Mouse (Mus musculus) neutrophil, adult 83 days (primary cell): ENCODE results near the gene Eef1akmt1. TPM values are rescaled to one million over a fixed set of nuclear protein-coding genes. Genes with fewer than 3 reads are reported as not detected.

Experiments
- total RNA-seq, 2 experiments: library from RNA; stranded (reverse); gene quantifications; one replicate each; pipeline ENCODE4 v1.2.4; 2023

Eef1akmt1 gene
- 10 to 100 TPM; 10.5 to 14.5 TPM for total RNA-seq

DNA sequence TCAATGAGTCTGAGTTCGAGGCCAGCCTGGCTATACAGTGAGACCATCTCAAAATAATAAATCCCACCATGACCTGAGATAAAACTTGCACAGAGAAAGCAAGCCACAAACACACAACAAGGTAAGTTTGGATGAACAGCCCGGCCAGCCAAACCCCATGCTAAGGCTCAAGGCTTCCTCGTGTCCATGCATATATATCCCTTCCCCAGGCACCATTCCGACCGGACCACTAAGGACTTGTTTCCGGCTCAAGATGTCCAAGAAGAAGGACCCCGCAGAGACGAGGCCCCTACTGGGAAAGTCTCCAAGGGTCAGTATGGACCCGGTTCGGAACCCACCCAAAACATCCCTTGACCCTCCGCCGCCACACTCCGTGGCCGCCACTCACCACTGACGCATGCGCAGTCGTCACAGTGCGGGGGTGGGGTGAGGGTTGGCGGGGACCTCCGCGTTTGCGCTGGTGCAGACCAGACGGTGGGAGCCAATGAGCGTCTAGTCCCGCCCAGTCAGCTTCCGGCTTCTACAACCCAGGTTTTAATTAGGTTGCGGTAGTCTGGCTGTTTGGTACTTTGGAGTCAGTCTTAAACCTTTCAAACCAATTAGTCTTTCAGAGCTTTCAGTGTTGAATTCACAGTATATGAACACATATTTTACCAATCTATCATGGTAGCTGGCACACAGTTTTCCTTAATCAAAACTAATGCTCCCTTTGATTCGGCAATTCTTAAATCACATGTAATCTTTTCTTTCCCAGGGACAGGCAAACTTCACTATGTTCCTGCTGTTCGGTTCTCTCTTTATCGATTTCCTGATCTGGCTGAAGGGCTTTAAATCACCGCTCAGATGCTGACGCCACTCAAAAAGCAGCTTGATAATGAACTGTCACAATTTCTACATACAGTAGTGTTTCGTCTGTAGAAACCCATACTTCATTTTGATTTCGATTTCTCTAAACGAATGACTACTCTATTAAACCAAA lies at the start of gene Eef1akmt1:
Eef1akmt1 (minus strand) TSS at position 458 of the 979 bp plus-strand sequence.

GRCm38 (mm10) chr14:57524671-57525387 lies 46.6 kb downstream of the Eef1akmt1 start, which contains the start of gene Il17d:
Gene Il17d (plus strand): TSS chr14:57524777.

Other genes with a start within 250 kb of the Eef1akmt1 start
- 10 to 100 TPM; 14.4 to 14.8 TPM for gene Cryl1, start 173.1 kb downstream of the Eef1akmt1 start, total RNA-seq
- gene Ift88, start 147.6 kb downstream of the Eef1akmt1 start, total RNA-seq, result 1 to 10 TPM; 2.3 to 3.1 TPM
- not detected for gene Il17d, start 46.8 kb downstream of the Eef1akmt1 start, total RNA-seq
- 10 to 100 TPM; 14.7 to 14.9 TPM for gene Xpo4, start 93.8 kb upstream of the Eef1akmt1 start, total RNA-seq
- gene Gm49361, start 174.5 kb upstream of the Eef1akmt1 start, total RNA-seq, result 1 to 10 TPM in 1 of 2 experiments, not detected in 1; 1.8 TPM
- gene Lats2, start 186.8 kb upstream of the Eef1akmt1 start, total RNA-seq, result 10 to 100 TPM; 37.3 to 39.1 TPM
- gene Sap18, start 226.6 kb upstream of the Eef1akmt1 start, total RNA-seq, result 10 to 100 TPM; 25.0 to 45.5 TPM